Mouse (Mus musculus): ENCODE measurements around the gene Vmn2r13. TPM values are rescaled to one million over a fixed set of nuclear protein-coding genes. Genes with fewer than 3 reads are reported as not detected.
"Not testable (repeated sequence)": the region's sequence is repeated elsewhere in the genome, so short reads cannot be mapped to it uniquely, and the experiment has no call there.

The Vmn2r13 gene
- polyA plus RNA-seq (2015; fragmentation: Nextera tagmentation; extraction: Ambion mirVana): not detected in 2 replicates

DNA sequence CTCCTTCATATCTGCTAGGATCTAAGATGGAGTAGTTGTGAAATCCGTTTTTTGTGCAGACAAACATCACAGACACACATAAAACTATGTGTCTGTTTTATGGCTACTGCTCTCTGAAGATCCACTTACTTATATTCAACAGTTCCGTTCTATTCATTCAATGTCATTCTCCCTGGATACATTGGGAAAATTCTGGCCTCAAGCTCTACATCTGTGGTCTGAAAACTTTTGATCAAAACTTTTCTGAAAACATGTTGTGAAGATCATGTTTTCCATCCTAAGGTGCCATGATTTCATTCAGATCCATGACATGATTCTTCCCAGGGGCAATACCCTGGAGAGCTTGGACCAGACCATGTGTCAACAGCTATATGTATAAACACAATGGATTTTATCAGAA, at the start of gene Vmn2r13:
Gene Vmn2r13, minus strand, starts transcription at position 101 of the 400 bp plus-strand sequence.
- H3K4me2 ChIP-seq (replicated peaks; ENCODE audit: low read depth, low read length); DNase-seq (ENCODE audit: low spot score); H3K4me1 ChIP-seq (ENCODE audit: insufficient read depth, low read depth, low read length); H3K27ac ChIP-seq (ENCODE audit: low read length); H3K36me3 ChIP-seq (ENCODE audit: insufficient read depth, low read length); ATAC-seq; H3K27me3 ChIP-seq (replicated peaks; ENCODE audit: insufficient read depth, low read length); H3K4me3 ChIP-seq (ENCODE audit: low read depth, low read length); H3K9me3 ChIP-seq (ENCODE audit: low read length); H3K9ac ChIP-seq (replicated peaks; ENCODE audit: low read depth): not testable (repeated sequence)
- 49% methylated on average over 2 of the region's 2 CpGs for WGBS

DNA sequence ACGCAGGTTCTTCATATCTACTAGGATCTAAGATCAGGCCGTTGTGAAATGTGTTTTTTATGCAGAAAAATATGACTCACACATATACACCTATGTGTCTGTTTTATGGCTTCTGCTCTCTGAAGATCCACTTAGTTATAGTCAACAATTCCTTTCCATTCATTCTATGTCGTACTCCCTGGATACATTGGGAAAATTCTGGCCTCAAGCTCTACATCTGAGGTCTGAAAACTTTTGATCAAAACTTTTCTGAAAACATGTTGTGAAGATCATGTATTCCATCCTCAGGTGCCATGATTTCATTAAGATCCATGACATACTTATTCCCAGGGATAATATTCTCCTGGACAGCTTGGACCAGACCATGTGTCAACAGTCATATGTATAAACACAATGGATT, 32.6 kb upstream of the Vmn2r13 start, which contains the start of gene Vmn2r14:
Gene Vmn2r14, minus strand, starts transcription at position 101 of the 400 bp plus-strand sequence.
- Histone ChIP-seq H3K27me3 (replicated peaks; ENCODE audit: insufficient read depth, low read length) (no peaks in the 10 kb centered on the region), H3K27ac (ENCODE audit: low read length) (no peak within 1 kb of the TSS), H3K4me2 (replicated peaks; ENCODE audit: low read depth, low read length) (no peak within 1 kb of the TSS), H3K4me3 (ENCODE audit: low read depth, low read length) (no peak within 1 kb of the TSS), H3K9me3 (ENCODE audit: low read length) (no peaks in the 10 kb centered on the region), H3K9ac (replicated peaks; ENCODE audit: low read depth) (no peak within 1 kb of the TSS), H3K36me3 (ENCODE audit: insufficient read depth, low read length) (no peaks in the 10 kb centered on the region), H3K4me1 (ENCODE audit: insufficient read depth, low read depth, low read length) (no peaks in the 10 kb centered on the region)
- DNase-seq (ENCODE audit: low spot score) (no peak), ATAC-seq (no peak)
- WGBS: 54% methylated on average over 3 of the region's 3 CpGs
- TF ChIP-seq CTCF (IDR thresholded peaks at IDR 0.05) (no peak), EP300 (IDR thresholded peaks at IDR 0.05) (no peak)

DNA sequence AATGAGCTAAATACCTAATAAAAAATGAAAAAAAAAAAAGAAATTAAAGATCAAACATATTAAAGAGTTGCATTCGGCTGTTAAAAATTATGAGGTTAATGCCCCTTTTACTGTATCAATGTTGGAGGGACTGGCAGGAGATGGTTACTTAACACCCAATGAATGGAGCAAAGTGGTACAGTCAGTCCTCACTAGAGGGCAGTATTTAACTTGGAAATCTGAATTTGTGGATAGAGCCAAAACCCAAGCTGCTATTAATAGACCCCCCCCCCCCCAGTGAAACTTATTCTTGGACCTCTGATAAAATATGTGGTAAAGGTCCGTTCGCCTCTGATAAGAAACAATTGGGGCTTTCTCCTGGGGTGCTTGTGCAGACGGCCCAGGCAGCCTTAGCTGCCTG, 25.1 kb downstream of the Vmn2r13 start:
- not testable (repeated sequence) for H3K27me3 ChIP-seq (replicated peaks; ENCODE audit: insufficient read depth, low read length); H3K27ac ChIP-seq (ENCODE audit: low read length); H3K9me3 ChIP-seq (ENCODE audit: low read length); H3K9ac ChIP-seq (replicated peaks; ENCODE audit: low read depth); H3K4me2 ChIP-seq (replicated peaks; ENCODE audit: low read depth, low read length); H3K4me1 ChIP-seq (ENCODE audit: insufficient read depth, low read depth, low read length); H3K4me3 ChIP-seq (ENCODE audit: low read depth, low read length); ATAC-seq; H3K36me3 ChIP-seq (ENCODE audit: insufficient read depth, low read length); DNase-seq (ENCODE audit: low spot score)
- 85% methylated on average over 4 of the region's 4 CpGs for WGBS

DNA sequence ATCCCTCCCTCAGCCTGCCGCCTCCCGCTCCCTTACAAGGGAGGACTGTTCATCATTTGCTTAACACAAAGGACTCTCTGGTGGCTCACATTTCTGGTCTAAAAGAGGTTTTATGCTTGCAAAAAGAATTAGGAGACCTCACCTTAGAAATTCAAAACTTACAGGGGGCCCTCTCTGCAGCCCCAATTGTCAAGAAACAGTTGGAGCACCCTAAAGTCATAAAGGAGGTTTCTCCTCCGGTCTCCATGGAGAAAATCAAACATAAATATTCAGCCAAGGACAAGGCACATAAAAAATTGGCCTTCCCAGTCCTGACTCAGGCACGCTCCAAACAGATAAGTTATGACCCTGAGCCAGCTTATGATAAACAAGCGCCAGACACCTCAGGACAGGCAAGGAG, 31.9 kb downstream of the Vmn2r13 start:
- H3K4me3 ChIP-seq (ENCODE audit: low read depth, low read length): no peak overlapping the region
- TF ChIP-seq CTCF (IDR thresholded peaks at IDR 0.05): no peak
- TF ChIP-seq EP300 (IDR thresholded peaks at IDR 0.05): no peak
- WGBS: 76% methylated on average over 5 of the region's 5 CpGs
- H3K27me3 ChIP-seq (replicated peaks; ENCODE audit: insufficient read depth, low read length): no peaks in the 10 kb centered on the region
- DNase-seq (ENCODE audit: low spot score) (no peak), ATAC-seq (no peak)
- no peak overlapping the region for H3K9ac ChIP-seq (replicated peaks; ENCODE audit: low read depth)
- no peak overlapping the region for H3K4me2 ChIP-seq (replicated peaks; ENCODE audit: low read depth, low read length)
- no peak overlapping the region for H3K27ac ChIP-seq (ENCODE audit: low read length)
- no peaks in the 10 kb centered on the region for H3K4me1 ChIP-seq (ENCODE audit: insufficient read depth, low read depth, low read length)
- H3K9me3 ChIP-seq (ENCODE audit: low read length): no peaks in the 10 kb centered on the region
- H3K36me3 ChIP-seq (ENCODE audit: insufficient read depth, low read length): no peaks in the 10 kb centered on the region

DNA sequence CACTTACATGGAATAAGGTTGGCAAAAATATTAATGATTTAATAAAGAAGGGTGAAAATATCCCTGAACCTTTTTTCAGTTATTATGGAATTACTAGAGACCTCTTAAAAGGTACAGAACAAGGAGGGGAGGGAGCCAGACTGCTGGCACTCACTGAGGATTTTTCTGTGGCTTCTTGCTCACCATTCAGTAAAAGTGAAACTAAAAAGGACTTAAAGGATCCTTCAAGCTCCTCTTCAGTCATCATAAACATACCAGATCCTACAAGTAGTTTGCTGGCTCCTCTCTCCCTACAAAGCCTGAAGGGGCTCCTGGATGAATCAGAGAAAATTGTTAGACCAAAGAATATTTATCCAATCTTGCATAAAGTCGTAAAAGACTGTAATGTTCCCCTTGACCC, 32.4 kb downstream of the Vmn2r13 start:
- H3K9ac ChIP-seq (replicated peaks; ENCODE audit: low read depth); DNase-seq (ENCODE audit: low spot score); H3K36me3 ChIP-seq (ENCODE audit: insufficient read depth, low read length); H3K27me3 ChIP-seq (replicated peaks; ENCODE audit: insufficient read depth, low read length); H3K4me1 ChIP-seq (ENCODE audit: insufficient read depth, low read depth, low read length); H3K27ac ChIP-seq (ENCODE audit: low read length); H3K4me2 ChIP-seq (replicated peaks; ENCODE audit: low read depth, low read length); ATAC-seq; H3K4me3 ChIP-seq (ENCODE audit: low read depth, low read length); H3K9me3 ChIP-seq (ENCODE audit: low read length): not testable (repeated sequence)
- 45% methylated on average over 1 of the region's 1 CpGs for WGBS

DNA sequence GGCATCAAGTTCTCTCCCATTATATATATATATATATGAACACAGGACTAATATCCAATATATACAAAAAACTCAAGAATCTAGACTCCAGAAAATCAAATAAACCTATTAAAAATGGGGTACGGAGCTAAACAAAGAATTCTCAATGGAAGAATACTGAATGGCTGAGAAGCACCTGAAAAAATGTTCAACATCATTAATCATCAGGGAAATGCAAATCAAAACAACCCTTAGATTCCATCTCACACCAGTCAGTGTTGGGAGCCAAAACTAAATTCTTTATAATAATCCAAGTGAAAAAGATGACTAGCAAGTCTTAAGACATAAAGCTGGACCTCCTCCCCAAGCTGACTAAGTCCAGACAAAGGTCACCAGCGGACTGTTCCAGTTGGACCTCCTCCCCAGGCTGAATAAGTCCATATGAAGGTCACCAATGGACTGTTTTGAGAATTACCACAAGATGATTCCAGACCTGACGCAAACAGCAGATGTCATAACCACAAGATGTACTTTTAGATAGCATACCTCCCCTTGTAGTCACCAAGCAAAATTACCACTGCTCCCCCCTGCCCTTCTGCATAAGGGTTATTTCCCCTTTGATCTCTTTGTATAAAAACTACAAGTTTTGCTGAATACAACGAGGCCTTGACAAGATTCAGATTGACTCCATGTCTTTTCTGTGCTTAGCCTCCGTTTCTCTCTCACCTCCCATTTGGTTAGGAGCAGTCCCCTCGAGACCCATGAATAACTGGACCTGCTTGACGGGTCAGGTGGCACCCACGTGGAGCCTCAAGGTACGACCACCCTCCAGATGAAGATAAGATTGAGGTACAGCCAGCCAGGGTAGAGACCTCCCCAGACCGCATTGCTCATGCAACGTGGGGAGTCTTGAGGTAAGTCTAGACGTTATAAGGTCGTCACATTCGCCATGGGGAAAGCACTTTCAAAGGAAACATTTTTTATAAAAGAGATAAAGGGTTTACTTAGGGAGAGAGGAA, 33.2 kb downstream of the Vmn2r13 start:
- ATAC-seq; H3K36me3 ChIP-seq (ENCODE audit: insufficient read depth, low read length): not testable (repeated sequence)
- WGBS: 71% methylated on average over 14 of the region's 14 CpGs

More for the DNA sequence above, 33.2 kb downstream of the Vmn2r13 start:
- H3K4me3 ChIP-seq (ENCODE audit: low read depth, low read length); H3K27ac ChIP-seq (ENCODE audit: low read length); H3K27me3 ChIP-seq (replicated peaks; ENCODE audit: insufficient read depth, low read length); H3K9me3 ChIP-seq (ENCODE audit: low read length); DNase-seq (ENCODE audit: low spot score); H3K4me2 ChIP-seq (replicated peaks; ENCODE audit: low read depth, low read length); H3K9ac ChIP-seq (replicated peaks; ENCODE audit: low read depth); H3K4me1 ChIP-seq (ENCODE audit: insufficient read depth, low read depth, low read length): not testable (repeated sequence)
